Mouse (Mus musculus) lung, adult 2 months (tissue): ENCODE data around the gene Ampd2.

Source experiments
- CTCF ChIP-seq: fragments of 200-500 bp; IDR thresholded peaks from 2 replicates; pipeline ENCODE4 v1.5.1; 2011; ENCODE audit warnings: mild to moderate bottlenecking, low read length, control low read depth; ENCODE audit not compliant: insufficient read depth
- POLR2A ChIP-seq: fragments of 200-500 bp; IDR thresholded peaks from 2 replicates; pipeline ENCODE4 v1.6.1; 2011; ENCODE audit warnings: low read depth, mild to moderate bottlenecking, control low read depth, low read length, borderline replicate concordance; ENCODE audit errors: extremely low read depth

DNA sequence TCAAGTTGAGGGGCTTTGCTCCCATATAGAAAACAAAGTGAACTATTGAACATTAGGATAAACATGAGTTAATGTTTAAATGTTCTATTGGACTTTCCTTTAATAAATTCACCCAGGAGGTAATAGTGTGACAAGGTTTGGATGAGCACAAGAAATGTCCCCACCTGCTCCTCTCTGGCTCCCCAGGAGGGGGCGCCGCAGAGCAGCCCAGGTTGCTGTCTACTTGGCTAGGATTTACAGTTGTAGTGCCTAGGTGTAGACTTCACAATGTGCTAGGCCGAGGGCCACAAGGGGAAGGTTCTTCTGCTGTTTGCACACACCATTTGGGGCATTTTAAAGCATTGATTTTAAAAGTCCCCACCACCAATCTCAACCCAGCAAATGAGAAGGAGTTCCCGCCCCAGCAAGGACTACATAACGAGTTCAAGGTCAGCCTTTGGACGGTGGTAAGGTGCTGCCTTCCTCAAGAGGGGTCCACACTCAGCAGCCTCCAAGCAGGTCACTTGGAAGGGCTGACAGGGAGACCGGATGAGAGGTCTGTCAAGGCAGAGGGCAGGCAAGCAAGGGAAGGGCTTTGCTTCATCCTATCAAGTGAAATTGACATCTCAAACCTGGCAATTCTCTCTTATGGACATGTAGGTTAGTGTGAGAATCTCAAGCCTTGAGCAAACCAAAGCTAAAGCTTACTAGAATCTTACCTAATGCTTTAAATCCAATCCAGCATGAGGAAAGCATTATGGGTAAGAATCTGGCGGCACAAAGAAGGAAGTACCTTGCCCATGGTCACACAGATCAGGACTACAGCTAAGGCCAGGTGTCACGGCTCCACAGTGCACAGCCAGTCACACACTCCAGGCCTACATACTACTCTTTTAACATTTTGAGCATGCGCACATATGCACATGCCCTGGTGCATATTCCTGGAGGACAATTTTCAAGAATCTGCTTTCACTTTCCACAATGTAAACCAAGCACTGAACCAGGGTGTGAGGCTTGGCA is 15.9 kb downstream of the Ampd2 start:
- TF ChIP-seq POLR2A (no peak), CTCF (peak; percentile 77)
